Mouse (Mus musculus): ENCODE data around the gene Slc22a20. TPM values are rescaled to one million over a fixed set of nuclear protein-coding genes. Genes with fewer than 3 reads are reported as not detected.

The Slc22a20 gene
- polyA plus RNA-seq, 1 experiment from 2014 or later: not detected

GRCm38 (mm10) chr19:5951631-5952030 lies 34.3 kb downstream of the Slc22a20 start:
- peak overlapping the region; percentile 76 for H3K27ac ChIP-seq
- H3K27me3 ChIP-seq (ENCODE audit: insufficient read depth, low read length): no peaks in the 10 kb centered on the region
- H3K4me3 ChIP-seq (replicated peaks; ENCODE audit: low read depth, low read length): 0 out of 2 replicates have a peak overlapping the region, but pooled peaks have one; percentile 4
- no peaks in the 10 kb centered on the region for H3K9me3 ChIP-seq (replicated peaks; ENCODE audit: low read length)
- ATAC-seq (replicated peaks; ENCODE audit: low FRiP score, low read depth) (no peak), DNase-seq (ENCODE audit: low spot score) (no peak)
- H3K36me3 ChIP-seq (ENCODE audit: insufficient read depth, low read length): peaks cover 30% of the 10 kb centered on the region
- 0 out of 2 replicates have a peak overlapping the region, but pooled peaks have one; percentile 35 for H3K9ac ChIP-seq (ENCODE audit: low read depth, low read length)
- H3K4me1 ChIP-seq (replicated peaks; ENCODE audit: insufficient read depth, low read length): peaks cover 39% of the 10 kb centered on the region
- H3K4me2 ChIP-seq (ENCODE audit: low read length): peak overlapping the region; percentile 32
- WGBS: 76% methylated on average over 16 of the region's 16 CpGs
- TF ChIP-seq CTCF (IDR thresholded peaks at IDR 0.05; ENCODE audit: low read depth): no peak

GRCm38 (mm10) chr19:5950218-5950617 lies 35.7 kb downstream of the Slc22a20 start:
- TF ChIP-seq CTCF (IDR thresholded peaks at IDR 0.05; ENCODE audit: low read depth): no peak
- H3K27ac ChIP-seq: no peak overlapping the region
- no peak for ATAC-seq (replicated peaks; ENCODE audit: low FRiP score, low read depth)
- H3K4me3 ChIP-seq (replicated peaks; ENCODE audit: low read depth, low read length): no peak overlapping the region
- H3K27me3 ChIP-seq (ENCODE audit: insufficient read depth, low read length): no peaks in the 10 kb centered on the region
- peaks cover 35% of the 10 kb centered on the region for H3K36me3 ChIP-seq (ENCODE audit: insufficient read depth, low read length)
- DNase-seq (ENCODE audit: low spot score): no peak
- H3K4me2 ChIP-seq (ENCODE audit: low read length): no peak overlapping the region
- no peaks in the 10 kb centered on the region for H3K9me3 ChIP-seq (replicated peaks; ENCODE audit: low read length)
- 86% methylated on average over 11 of the region's 11 CpGs for WGBS
- peaks cover 43% of the 10 kb centered on the region for H3K4me1 ChIP-seq (replicated peaks; ENCODE audit: insufficient read depth, low read length)
- H3K9ac ChIP-seq (ENCODE audit: low read depth, low read length): no peak overlapping the region

GRCm38 (mm10) chr19:5945891-5946290 lies 40.1 kb downstream of the Slc22a20 start:
- Histone ChIP-seq H3K36me3 (ENCODE audit: insufficient read depth, low read length) (peaks cover 33% of the 10 kb centered on the region), H3K9ac (ENCODE audit: low read depth, low read length) (peak overlapping the region; percentile 10; the same call in 1 of the 2 replicates), H3K4me3 (replicated peaks; ENCODE audit: low read depth, low read length) (no peak overlapping the region), H3K4me1 (replicated peaks; ENCODE audit: insufficient read depth, low read length) (peaks cover 24% of the 10 kb centered on the region), H3K27me3 (ENCODE audit: insufficient read depth, low read length) (no peaks in the 10 kb centered on the region), H3K9me3 (replicated peaks; ENCODE audit: low read length) (no peaks in the 10 kb centered on the region), H3K4me2 (ENCODE audit: low read length) (no peak overlapping the region), H3K27ac (peak overlapping the region; percentile 60)
- TF ChIP-seq CTCF (IDR thresholded peaks at IDR 0.05; ENCODE audit: low read depth): no peak
- DNase-seq (ENCODE audit: low spot score): peak; percentile 40
- 48% methylated on average over 8 of the region's 8 CpGs for WGBS
- ATAC-seq (replicated peaks; ENCODE audit: low FRiP score, low read depth): no peak

- peak; percentile 89 for DNase-seq (ENCODE audit: low spot score)
- Histone ChIP-seq H3K27ac (peak overlapping the region; percentile 60), H3K9ac (ENCODE audit: low read depth, low read length) (no peak overlapping the region), H3K4me2 (ENCODE audit: low read length) (no peak overlapping the region), H3K4me3 (replicated peaks; ENCODE audit: low read depth, low read length) (no peak overlapping the region), H3K4me1 (replicated peaks; ENCODE audit: insufficient read depth, low read length) (peaks cover 29% of the 10 kb centered on the region), H3K27me3 (ENCODE audit: insufficient read depth, low read length) (no peaks in the 10 kb centered on the region), H3K9me3 (replicated peaks; ENCODE audit: low read length) (no peaks in the 10 kb centered on the region), H3K36me3 (ENCODE audit: insufficient read depth, low read length) (peaks cover 25% of the 10 kb centered on the region; the same call in 1 of the 2 replicates)
- peak; percentile 75 for ATAC-seq (replicated peaks; ENCODE audit: low FRiP score, low read depth)
- WGBS: 40% methylated on average over 7 of the region's 7 CpGs
- no peak for TF ChIP-seq CTCF (IDR thresholded peaks at IDR 0.05; ENCODE audit: low read depth)
These were observed 40.9 kb downstream of the Slc22a20 start for GRCm38 (mm10) chr19:5945027-5945426.

GRCm38 (mm10) chr19:5944145-5944544 lies 41.8 kb downstream of the Slc22a20 start:
- no peak for DNase-seq (ENCODE audit: low spot score)
- Histone ChIP-seq H3K9me3 (replicated peaks; ENCODE audit: low read length) (no peaks in the 10 kb centered on the region), H3K27ac (peak overlapping the region; percentile 60; the same call in 1 of the 2 replicates), H3K36me3 (ENCODE audit: insufficient read depth, low read length) (0 out of 2 replicates have a peak, but pooled peaks cover 22% of the 10 kb centered on the region), H3K4me1 (replicated peaks; ENCODE audit: insufficient read depth, low read length) (peaks cover 33% of the 10 kb centered on the region), H3K9ac (ENCODE audit: low read depth, low read length) (no peak overlapping the region), H3K4me2 (ENCODE audit: low read length) (no peak overlapping the region), H3K27me3 (ENCODE audit: insufficient read depth, low read length) (no peaks in the 10 kb centered on the region), H3K4me3 (replicated peaks; ENCODE audit: low read depth, low read length) (no peak overlapping the region)
- ATAC-seq (replicated peaks; ENCODE audit: low FRiP score, low read depth): no peak
- no peak for TF ChIP-seq CTCF (IDR thresholded peaks at IDR 0.05; ENCODE audit: low read depth)
- 59% methylated on average over 8 of the region's 8 CpGs for WGBS

GRCm38 (mm10) chr19:5943404-5943803 lies 42.5 kb downstream of the Slc22a20 start:
- WGBS: 92% methylated on average over 15 of the region's 15 CpGs
- H3K36me3 ChIP-seq (ENCODE audit: insufficient read depth, low read length): 0 out of 2 replicates have a peak, but pooled peaks cover 15% of the 10 kb centered on the region

GRCm38 (mm10) chr19:5942581-5942980 lies 43.4 kb downstream of the Slc22a20 start:
- no peak for ATAC-seq (replicated peaks; ENCODE audit: low FRiP score, low read depth)
- WGBS: 96% methylated on average over 7 of the region's 7 CpGs
- H3K36me3 ChIP-seq (ENCODE audit: insufficient read depth, low read length): 0 out of 2 replicates have a peak, but pooled peaks cover 12% of the 10 kb centered on the region

More at GRCm38 (mm10) chr19:5943404-5943803, 42.5 kb downstream of the Slc22a20 start:
- no peaks in the 10 kb centered on the region for H3K27me3 ChIP-seq (ENCODE audit: insufficient read depth, low read length)
- H3K4me2 ChIP-seq (ENCODE audit: low read length): no peak overlapping the region
- H3K27ac ChIP-seq: no peak overlapping the region
- no peak for DNase-seq (ENCODE audit: low spot score)
- no peak overlapping the region for H3K9ac ChIP-seq (ENCODE audit: low read depth, low read length)
- peaks cover 33% of the 10 kb centered on the region for H3K4me1 ChIP-seq (replicated peaks; ENCODE audit: insufficient read depth, low read length)
- TF ChIP-seq CTCF (IDR thresholded peaks at IDR 0.05; ENCODE audit: low read depth): no peak
- no peaks in the 10 kb centered on the region for H3K9me3 ChIP-seq (replicated peaks; ENCODE audit: low read length)
- ATAC-seq (replicated peaks; ENCODE audit: low FRiP score, low read depth): no peak
- H3K4me3 ChIP-seq (replicated peaks; ENCODE audit: low read depth, low read length): no peak overlapping the region

More at GRCm38 (mm10) chr19:5942581-5942980, 43.4 kb downstream of the Slc22a20 start:
- Histone ChIP-seq H3K4me1 (replicated peaks; ENCODE audit: insufficient read depth, low read length) (peaks cover 40% of the 10 kb centered on the region), H3K9ac (ENCODE audit: low read depth, low read length) (no peak overlapping the region), H3K27ac (no peak overlapping the region), H3K4me2 (ENCODE audit: low read length) (no peak overlapping the region), H3K4me3 (replicated peaks; ENCODE audit: low read depth, low read length) (no peak overlapping the region), H3K9me3 (replicated peaks; ENCODE audit: low read length) (no peaks in the 10 kb centered on the region), H3K27me3 (ENCODE audit: insufficient read depth, low read length) (no peaks in the 10 kb centered on the region)
- no peak for DNase-seq (ENCODE audit: low spot score)
- no peak for TF ChIP-seq CTCF (IDR thresholded peaks at IDR 0.05; ENCODE audit: low read depth)
